Mouse (Mus musculus): ENCODE data around the gene Scrg1. TPM values are rescaled to one million over a fixed set of nuclear protein-coding genes. Genes with fewer than 3 reads are reported as not detected.
A peak's percentile ranks its signal among the peaks of the same experiment; 100 is the strongest.
"Not testable (repeated sequence)": the region's sequence is repeated elsewhere in the genome, so short reads cannot be mapped to it uniquely, and the experiment has no call there.

The Scrg1 gene
- polyA plus RNA-seq, 1 experiment from 2014 or later, result 0.74 TPM

GRCm38 (mm10) chr8:57428566-57428965 lies 27.2 kb upstream of the Scrg1 start:
- H3K4me1 ChIP-seq (ENCODE audit: control insufficient read depth, insufficient read depth, low read length), result no peaks in the 10 kb centered on the region
- no peaks in the 10 kb centered on the region for H3K9me3 ChIP-seq (replicated peaks; ENCODE audit: control insufficient read depth, low read length)
- no peak overlapping the region for H3K4me2 ChIP-seq (ENCODE audit: low read depth, low read length)
- WGBS, result 35% methylated on average over 1 of the region's 1 CpGs
- H3K9ac ChIP-seq (ENCODE audit: low read length), result no peak overlapping the region; the same call in 1 of the 2 replicates
- H3K27me3 ChIP-seq (ENCODE audit: control insufficient read depth, insufficient read depth, low read length), result no peaks in the 10 kb centered on the region
- H3K27ac ChIP-seq (ENCODE audit: low read length), result no peak overlapping the region
- no peak for ATAC-seq (ENCODE audit: insufficient read depth, low FRiP score)
- H3K4me3 ChIP-seq (replicated peaks; ENCODE audit: low read length), result no peak overlapping the region
- no peaks in the 10 kb centered on the region for H3K36me3 ChIP-seq (ENCODE audit: control insufficient read depth, insufficient read depth, low read length)

DNA sequence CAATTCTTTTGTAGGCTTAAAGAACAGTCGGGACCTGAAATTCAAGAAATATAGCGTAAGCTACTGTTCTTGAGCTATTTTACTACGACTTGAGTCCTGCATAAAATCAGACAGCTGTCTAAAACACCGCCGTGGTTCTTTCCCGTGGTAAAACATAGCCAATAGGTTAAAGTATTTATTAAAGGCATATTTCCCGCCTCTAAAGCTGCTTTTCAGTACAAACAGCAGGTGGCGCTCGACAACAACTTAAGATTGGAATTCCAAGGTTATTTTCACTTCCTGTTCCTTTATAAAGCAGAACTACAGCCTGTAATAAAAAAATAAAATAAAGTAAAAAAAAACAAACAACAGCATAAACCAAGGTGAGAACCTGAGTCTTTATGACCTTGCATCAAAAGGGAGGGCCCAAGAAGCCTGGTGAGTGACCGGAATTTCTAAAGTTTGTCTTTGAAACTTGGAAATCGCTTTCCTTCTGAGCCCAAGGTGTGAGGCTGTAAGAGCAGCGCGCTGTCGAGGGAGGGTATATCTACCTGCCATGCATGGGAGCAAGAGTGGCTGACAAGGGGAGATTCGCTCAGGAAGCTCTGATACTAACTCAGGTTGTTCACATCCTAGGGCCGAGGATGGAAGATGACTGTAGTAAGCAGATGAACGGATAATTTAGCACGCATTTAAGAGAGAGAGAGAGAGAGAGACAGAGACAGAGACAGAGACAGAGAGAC lies 26.4 kb upstream of the Scrg1 start:
- Histone ChIP-seq H3K27me3 (ENCODE audit: control insufficient read depth, insufficient read depth, low read length) (no peaks in the 10 kb centered on the region), H3K27ac (ENCODE audit: low read length) (no peak overlapping the region), H3K36me3 (ENCODE audit: control insufficient read depth, insufficient read depth, low read length) (no peaks in the 10 kb centered on the region), H3K9ac (ENCODE audit: low read length) (peak overlapping the region; percentile 12; the same call in 1 of the 2 replicates), H3K4me3 (replicated peaks; ENCODE audit: low read length) (no peak overlapping the region), H3K9me3 (replicated peaks; ENCODE audit: control insufficient read depth, low read length) (no peaks in the 10 kb centered on the region), H3K4me2 (ENCODE audit: low read depth, low read length) (peak overlapping the region; percentile 29; the same call in 1 of the 2 replicates), H3K4me1 (ENCODE audit: control insufficient read depth, insufficient read depth, low read length) (no peaks in the 10 kb centered on the region)
- 31% methylated on average over 18 of the region's 18 CpGs for WGBS
- ATAC-seq (ENCODE audit: insufficient read depth, low FRiP score), result no peak

DNA sequence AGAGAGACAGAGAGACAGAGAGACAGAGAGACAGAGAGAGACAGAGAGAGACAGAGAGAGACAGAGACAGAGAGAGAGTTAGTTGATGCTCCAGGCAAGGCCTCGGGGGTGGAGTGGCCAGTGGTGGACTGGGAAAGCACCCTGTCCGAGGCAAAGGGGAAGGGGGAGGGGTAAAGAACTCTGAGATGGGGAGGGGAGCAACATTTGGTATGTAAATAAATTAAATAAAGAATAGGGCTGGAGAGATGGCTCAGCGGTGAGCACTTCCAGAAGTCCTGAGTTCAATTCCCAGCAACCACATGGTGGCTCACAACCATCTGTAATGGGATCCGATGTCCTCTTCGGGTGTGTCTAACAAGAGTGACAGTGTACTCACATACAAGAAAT lies 25.8 kb upstream of the Scrg1 start:
- H3K4me2 ChIP-seq (ENCODE audit: low read depth, low read length); ATAC-seq (ENCODE audit: insufficient read depth, low FRiP score); H3K36me3 ChIP-seq (ENCODE audit: control insufficient read depth, insufficient read depth, low read length): not testable (repeated sequence)

GRCm38 (mm10) chr8:57430901-57431300 lies 24.8 kb upstream of the Scrg1 start:
- H3K4me1 ChIP-seq (ENCODE audit: control insufficient read depth, insufficient read depth, low read length), result no peaks in the 10 kb centered on the region
- no peak overlapping the region for H3K9ac ChIP-seq (ENCODE audit: low read length)
- H3K36me3 ChIP-seq (ENCODE audit: control insufficient read depth, insufficient read depth, low read length), result no peaks in the 10 kb centered on the region
- H3K9me3 ChIP-seq (replicated peaks; ENCODE audit: control insufficient read depth, low read length), result no peaks in the 10 kb centered on the region
- no peaks in the 10 kb centered on the region for H3K27me3 ChIP-seq (ENCODE audit: control insufficient read depth, insufficient read depth, low read length)
- no peak overlapping the region for H3K27ac ChIP-seq (ENCODE audit: low read length)
- WGBS, result 83% methylated on average over 11 of the region's 11 CpGs
- H3K4me3 ChIP-seq (replicated peaks; ENCODE audit: low read length), result no peak overlapping the region
- no peak for ATAC-seq (ENCODE audit: insufficient read depth, low FRiP score)
- H3K4me2 ChIP-seq (ENCODE audit: low read depth, low read length), result no peak overlapping the region

More for the DNA sequence above, 25.8 kb upstream of the Scrg1 start:
- not testable (repeated sequence) for H3K9ac ChIP-seq (ENCODE audit: low read length); H3K4me1 ChIP-seq (ENCODE audit: control insufficient read depth, insufficient read depth, low read length); H3K9me3 ChIP-seq (replicated peaks; ENCODE audit: control insufficient read depth, low read length); H3K27me3 ChIP-seq (ENCODE audit: control insufficient read depth, insufficient read depth, low read length); H3K27ac ChIP-seq (ENCODE audit: low read length); H3K4me3 ChIP-seq (replicated peaks; ENCODE audit: low read length)
- WGBS, result 74% methylated on average over 5 of the region's 5 CpGs

- Histone ChIP-seq H3K9ac (ENCODE audit: low read length) (no peak overlapping the region), H3K9me3 (replicated peaks; ENCODE audit: control insufficient read depth, low read length) (no peaks in the 10 kb centered on the region), H3K27ac (ENCODE audit: low read length) (no peak overlapping the region), H3K4me1 (ENCODE audit: control insufficient read depth, insufficient read depth, low read length) (0 out of 2 replicates have a peak, but pooled peaks cover 4% of the 10 kb centered on the region), H3K27me3 (ENCODE audit: control insufficient read depth, insufficient read depth, low read length) (no peaks in the 10 kb centered on the region), H3K4me2 (ENCODE audit: low read depth, low read length) (no peak overlapping the region), H3K36me3 (ENCODE audit: control insufficient read depth, insufficient read depth, low read length) (no peaks in the 10 kb centered on the region), H3K4me3 (replicated peaks; ENCODE audit: low read length) (no peak overlapping the region)
- ATAC-seq (ENCODE audit: insufficient read depth, low FRiP score), result no peak
- 75% methylated on average over 5 of the region's 5 CpGs for WGBS
These were observed 22.9 kb upstream of the Scrg1 start for GRCm38 (mm10) chr8:57432802-57433201.

DNA sequence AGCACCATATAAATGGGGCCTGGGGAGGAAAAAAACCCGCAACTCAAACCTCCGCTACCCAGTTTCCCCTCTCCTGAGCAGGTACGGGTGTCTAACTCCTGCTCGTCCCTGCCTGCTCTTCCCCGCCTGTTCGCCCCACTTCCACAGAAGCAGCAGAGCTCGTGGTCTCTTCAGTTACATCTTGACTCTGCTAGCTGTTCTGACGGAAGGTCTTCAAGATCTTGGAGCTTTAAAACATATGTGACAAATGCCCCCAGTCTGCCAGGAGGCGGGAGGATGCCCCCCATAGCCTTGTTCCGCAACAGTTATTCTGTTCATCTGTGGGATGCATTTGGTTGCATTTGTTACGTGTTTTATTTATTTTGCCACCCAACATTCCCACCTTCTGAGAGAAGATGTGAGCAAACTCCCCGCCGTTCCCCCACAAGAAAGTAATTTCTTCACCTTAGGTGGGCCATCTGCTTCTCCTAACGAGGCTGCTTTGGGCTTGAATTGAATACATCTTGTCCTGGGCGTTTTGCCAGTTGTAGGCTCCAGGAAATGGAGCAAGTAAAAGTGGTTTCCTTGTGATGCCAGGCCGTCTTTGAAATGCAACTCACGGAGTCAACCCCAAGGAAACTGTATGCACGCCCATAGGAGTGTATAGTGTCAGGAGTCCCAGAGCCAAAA lies 19.8 kb upstream of the Scrg1 start:
- 60% methylated on average over 18 of the region's 18 CpGs for WGBS
- H3K9me3 ChIP-seq (replicated peaks; ENCODE audit: control insufficient read depth, low read length), result no peaks in the 10 kb centered on the region

GRCm38 (mm10) chr8:57436437-57436796 lies 19.3 kb upstream of the Scrg1 start:
- Histone ChIP-seq H3K4me2 (ENCODE audit: low read depth, low read length) (no peak overlapping the region), H3K27ac (ENCODE audit: low read length) (no peak overlapping the region), H3K9me3 (replicated peaks; ENCODE audit: control insufficient read depth, low read length) (no peaks in the 10 kb centered on the region), H3K27me3 (ENCODE audit: control insufficient read depth, insufficient read depth, low read length) (no peaks in the 10 kb centered on the region), H3K36me3 (ENCODE audit: control insufficient read depth, insufficient read depth, low read length) (no peaks in the 10 kb centered on the region), H3K4me3 (replicated peaks; ENCODE audit: low read length) (no peak overlapping the region), H3K9ac (ENCODE audit: low read length) (no peak overlapping the region), H3K4me1 (ENCODE audit: control insufficient read depth, insufficient read depth, low read length) (0 out of 2 replicates have a peak, but pooled peaks cover 4% of the 10 kb centered on the region)
- WGBS, result 84% methylated on average over 9 of the region's 9 CpGs
- ATAC-seq (ENCODE audit: insufficient read depth, low FRiP score), result no peak

More for the DNA sequence above, 19.8 kb upstream of the Scrg1 start:
- H3K27me3 ChIP-seq (ENCODE audit: control insufficient read depth, insufficient read depth, low read length), result no peaks in the 10 kb centered on the region
- 0 out of 2 replicates have a peak, but pooled peaks cover 4% of the 10 kb centered on the region for H3K4me1 ChIP-seq (ENCODE audit: control insufficient read depth, insufficient read depth, low read length)
- H3K36me3 ChIP-seq (ENCODE audit: control insufficient read depth, insufficient read depth, low read length), result no peaks in the 10 kb centered on the region
- H3K27ac ChIP-seq (ENCODE audit: low read length), result no peak overlapping the region
- H3K4me3 ChIP-seq (replicated peaks; ENCODE audit: low read length), result no peak overlapping the region
- H3K4me2 ChIP-seq (ENCODE audit: low read depth, low read length), result no peak overlapping the region
- no peak overlapping the region for H3K9ac ChIP-seq (ENCODE audit: low read length)
- no peak for ATAC-seq (ENCODE audit: insufficient read depth, low FRiP score)

- Histone ChIP-seq H3K4me2 (ENCODE audit: low read depth, low read length) (no peak overlapping the region), H3K27ac (ENCODE audit: low read length) (no peak overlapping the region), H3K9ac (ENCODE audit: low read length) (no peak overlapping the region), H3K4me3 (replicated peaks; ENCODE audit: low read length) (no peak overlapping the region), H3K36me3 (ENCODE audit: control insufficient read depth, insufficient read depth, low read length) (no peaks in the 10 kb centered on the region), H3K4me1 (ENCODE audit: control insufficient read depth, insufficient read depth, low read length) (0 out of 2 replicates have a peak, but pooled peaks cover 4% of the 10 kb centered on the region), H3K27me3 (ENCODE audit: control insufficient read depth, insufficient read depth, low read length) (no peaks in the 10 kb centered on the region), H3K9me3 (replicated peaks; ENCODE audit: control insufficient read depth, low read length) (no peaks in the 10 kb centered on the region)
- 51% methylated on average over 4 of the region's 4 CpGs for WGBS
- ATAC-seq (ENCODE audit: insufficient read depth, low FRiP score), result no peak
These were observed 14.6 kb upstream of the Scrg1 start for GRCm38 (mm10) chr8:57441131-57441530.

GRCm38 (mm10) chr8:57441556-57441955 lies 14.2 kb upstream of the Scrg1 start:
- WGBS, result 85% methylated on average over 5 of the region's 5 CpGs
- 0 out of 2 replicates have a peak, but pooled peaks cover 4% of the 10 kb centered on the region for H3K4me1 ChIP-seq (ENCODE audit: control insufficient read depth, insufficient read depth, low read length)
- ATAC-seq (ENCODE audit: insufficient read depth, low FRiP score), result no peak

More at GRCm38 (mm10) chr8:57441556-57441955, 14.2 kb upstream of the Scrg1 start:
- H3K4me2 ChIP-seq (ENCODE audit: low read depth, low read length), result no peak overlapping the region
- H3K36me3 ChIP-seq (ENCODE audit: control insufficient read depth, insufficient read depth, low read length), result no peaks in the 10 kb centered on the region
- no peaks in the 10 kb centered on the region for H3K27me3 ChIP-seq (ENCODE audit: control insufficient read depth, insufficient read depth, low read length)
- no peak overlapping the region for H3K4me3 ChIP-seq (replicated peaks; ENCODE audit: low read length)
- no peak overlapping the region for H3K9ac ChIP-seq (ENCODE audit: low read length)
- no peaks in the 10 kb centered on the region for H3K9me3 ChIP-seq (replicated peaks; ENCODE audit: control insufficient read depth, low read length)
- no peak overlapping the region for H3K27ac ChIP-seq (ENCODE audit: low read length)
